Mouse (Mus musculus): Measurements from ENCODE around the gene Vldlr.

The Vldlr gene

GRCm38 (mm10) chr19:27233386-27233785 lies 17.1 kb downstream of the Vldlr start:
- no peak for DNase-seq (ENCODE audit: low spot score)

- DNase-seq (ENCODE audit: low spot score): no peak
These were observed 23.6 kb downstream of the Vldlr start for GRCm38 (mm10) chr19:27239913-27240312.

- no peak for DNase-seq (ENCODE audit: low spot score)
These were observed 27.2 kb downstream of the Vldlr start for GRCm38 (mm10) chr19:27243527-27243926.

- DNase-seq (ENCODE audit: low spot score): no peak
These were observed 38.5 kb downstream of the Vldlr start for GRCm38 (mm10) chr19:27254756-27255155.

GRCm38 (mm10) chr19:27255678-27256077 lies 39.4 kb downstream of the Vldlr start:
- DNase-seq (ENCODE audit: low spot score): no peak

- DNase-seq (ENCODE audit: low spot score): no peak
These were observed 43.8 kb downstream of the Vldlr start for GRCm38 (mm10) chr19:27260102-27260501.

GRCm38 (mm10) chr19:27260621-27261278 lies 44.5 kb downstream of the Vldlr start:
- no peak for DNase-seq (ENCODE audit: low spot score)

GRCm38 (mm10) chr19:27262141-27262540 lies 45.9 kb downstream of the Vldlr start:
- no peak for DNase-seq (ENCODE audit: low spot score)

- DNase-seq (ENCODE audit: low spot score): no peak
These were observed 57.1 kb downstream of the Vldlr start for GRCm38 (mm10) chr19:27273385-27273784.

GRCm38 (mm10) chr19:27274382-27274781 lies 58.1 kb downstream of the Vldlr start:
- no peak for DNase-seq (ENCODE audit: low spot score)

GRCm38 (mm10) chr19:27279174-27279573 lies 62.9 kb downstream of the Vldlr start:
- DNase-seq (ENCODE audit: low spot score): no peak
